Mouse (Mus musculus) testis, postnatal 10 days (tissue): ENCODE data around the gene Prkag2.

Experiments
- DNase-seq: peaks from one replicate; pipeline ENCODE4 v3.0.0; 2021; ENCODE audit warnings: low spot score

Gene Prkag2

DNA sequence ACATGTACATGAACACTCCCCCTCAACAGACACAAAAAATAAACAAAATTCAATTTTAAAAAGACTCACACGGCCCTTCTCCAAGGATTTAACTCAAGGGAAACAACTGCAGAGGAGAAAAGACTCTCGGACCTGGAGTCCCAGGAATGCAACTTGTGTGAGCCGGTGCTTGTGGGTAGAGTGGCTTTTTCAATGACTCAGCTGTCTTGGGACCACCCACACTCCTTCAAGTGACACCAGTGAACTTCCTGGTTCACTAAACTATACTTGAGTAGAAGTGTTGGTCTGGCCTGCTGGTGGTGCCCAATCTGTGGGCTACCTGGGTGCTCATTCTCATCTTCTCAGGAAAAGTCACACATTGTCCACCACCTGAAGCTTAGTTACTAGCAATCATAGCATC is 53.7 kb downstream of the Prkag2 start:
- DNase-seq = no peak

- no peak for DNase-seq
Observed at GRCm38 (mm10) chr5:25044007-25044406, 56.4 kb downstream of the Prkag2 start.

GRCm38 (mm10) chr5:25041947-25042346 is 58.5 kb downstream of the Prkag2 start:
- DNase-seq = no peak

GRCm38 (mm10) chr5:25041307-25041706 is 59.1 kb downstream of the Prkag2 start:
- peak; percentile 79 for DNase-seq

GRCm38 (mm10) chr5:25040903-25041302 is 59.5 kb downstream of the Prkag2 start:
- no peak for DNase-seq

- no peak for DNase-seq
Observed at GRCm38 (mm10) chr5:25038827-25039226, 61.6 kb downstream of the Prkag2 start.

GRCm38 (mm10) chr5:25035391-25035790 is 65.1 kb downstream of the Prkag2 start:
- no peak for DNase-seq

DNA sequence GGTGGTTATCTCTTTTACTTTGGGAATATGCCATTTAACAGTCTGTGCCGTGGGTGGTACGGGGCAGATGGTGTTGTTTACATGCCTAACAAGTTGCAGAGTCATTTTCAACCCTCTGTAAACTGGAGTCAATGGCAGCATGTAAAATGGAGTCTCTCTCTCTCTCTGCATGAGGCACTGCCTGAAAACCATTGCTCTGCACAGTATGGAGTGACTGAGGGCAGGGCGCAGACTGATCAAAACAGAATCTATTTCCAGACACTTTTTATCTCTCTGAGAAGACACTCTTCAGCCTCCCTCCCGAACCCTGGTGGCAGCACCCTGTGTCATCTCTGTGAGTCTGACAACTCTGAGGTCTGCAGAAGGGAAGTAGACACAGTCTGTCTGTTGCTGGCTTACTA is 69.0 kb downstream of the Prkag2 start:
- no peak for DNase-seq

DNA sequence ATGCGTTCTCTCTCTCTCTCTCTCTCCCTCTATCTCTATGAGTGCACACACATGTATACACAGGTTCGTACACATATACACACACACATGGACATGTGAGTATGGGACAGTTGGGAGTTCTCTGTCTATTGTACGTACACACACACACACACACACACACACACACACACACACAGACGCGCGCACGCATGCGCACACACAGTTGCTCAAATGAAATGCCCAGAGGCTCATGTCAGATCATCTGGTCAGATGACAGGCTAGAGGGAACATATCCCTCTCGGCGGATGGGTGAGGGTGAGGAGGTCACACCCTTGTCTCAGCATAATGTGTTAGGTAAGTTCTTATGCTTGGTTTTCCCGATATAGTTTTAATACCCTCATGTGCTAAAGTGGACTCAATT is 69.4 kb downstream of the Prkag2 start:
- no peak for DNase-seq

DNA sequence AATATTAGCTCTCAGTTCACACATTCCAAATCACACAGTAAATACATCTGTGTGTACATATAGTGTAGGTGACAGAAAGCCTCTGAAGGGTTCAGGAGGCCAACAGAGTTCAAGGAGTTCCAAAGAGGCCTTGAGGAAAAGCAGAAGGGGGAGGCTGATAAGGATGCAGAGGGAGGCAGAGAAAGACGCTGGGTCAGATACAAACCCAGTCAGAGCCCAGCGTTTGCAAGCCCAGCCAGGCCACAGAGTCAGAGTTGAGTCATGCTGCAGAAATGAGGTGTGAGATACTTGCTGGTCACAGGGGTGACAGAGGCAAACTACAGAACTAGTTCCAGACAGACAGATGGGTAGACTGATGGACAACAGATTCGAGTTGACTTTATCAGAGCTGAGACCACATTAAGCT is 70.2 kb downstream of the Prkag2 start:
- DNase-seq = no peak

GRCm38 (mm10) chr5:25027673-25028072 is 72.8 kb downstream of the Prkag2 start:
- DNase-seq = no peak

GRCm38 (mm10) chr5:25025309-25026019 is 75.0 kb downstream of the Prkag2 start:
- peak; percentile 64 for DNase-seq

DNA sequence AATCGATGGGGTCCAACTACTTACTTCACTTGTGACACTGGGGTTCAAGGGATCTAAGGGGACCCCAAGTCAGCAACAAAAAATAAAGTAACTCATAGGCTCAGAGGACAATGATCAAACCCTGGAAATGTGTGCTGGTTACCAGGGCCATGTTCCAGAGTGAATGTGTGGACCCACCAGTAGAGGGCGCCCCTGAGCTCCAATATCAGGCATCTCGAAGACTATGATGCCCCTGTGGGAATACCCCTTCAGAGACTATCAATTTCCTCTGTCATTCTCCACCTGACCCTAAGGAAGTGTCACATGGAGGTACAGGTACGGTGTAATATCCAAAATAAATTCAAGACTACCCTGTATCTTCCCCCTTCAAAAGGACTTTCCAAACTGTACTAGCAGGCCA is 77.5 kb downstream of the Prkag2 start:
- DNase-seq = peak; percentile 69

DNA sequence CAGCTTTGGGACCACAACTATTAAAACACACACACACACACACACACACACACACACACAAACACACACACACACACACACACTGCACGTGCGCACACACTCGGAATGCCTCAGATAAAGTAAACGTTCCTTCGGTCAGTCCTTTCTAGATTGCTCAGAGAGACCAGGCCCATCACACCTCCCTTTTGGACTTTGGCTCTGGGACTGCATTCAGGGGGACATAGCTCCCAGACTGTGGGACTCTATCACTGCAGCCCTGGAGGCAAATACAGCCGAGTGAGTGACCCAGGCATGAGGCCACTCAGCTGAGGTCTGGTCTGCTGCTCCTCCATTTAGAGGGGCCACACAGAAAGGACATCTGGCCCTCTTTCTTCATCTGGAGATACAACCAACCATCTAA is 81.2 kb downstream of the Prkag2 start:
- no peak for DNase-seq

GRCm38 (mm10) chr5:25012134-25012533 is 88.3 kb downstream of the Prkag2 start:
- no peak for DNase-seq

GRCm38 (mm10) chr5:25011019-25011485 is 89.4 kb downstream of the Prkag2 start:
- DNase-seq = peak; percentile 85

- peak; percentile 97 for DNase-seq
Observed at GRCm38 (mm10) chr5:25010438-25010892, 90.0 kb downstream of the Prkag2 start.

- DNase-seq = no peak
Observed at GRCm38 (mm10) chr5:25009770-25010169, 90.7 kb downstream of the Prkag2 start.

GRCm38 (mm10) chr5:25008966-25009365 is 91.5 kb downstream of the Prkag2 start:
- DNase-seq = no peak

- peak; percentile 92 for DNase-seq
Observed at GRCm38 (mm10) chr5:25006848-25007247, 93.6 kb downstream of the Prkag2 start.

DNA sequence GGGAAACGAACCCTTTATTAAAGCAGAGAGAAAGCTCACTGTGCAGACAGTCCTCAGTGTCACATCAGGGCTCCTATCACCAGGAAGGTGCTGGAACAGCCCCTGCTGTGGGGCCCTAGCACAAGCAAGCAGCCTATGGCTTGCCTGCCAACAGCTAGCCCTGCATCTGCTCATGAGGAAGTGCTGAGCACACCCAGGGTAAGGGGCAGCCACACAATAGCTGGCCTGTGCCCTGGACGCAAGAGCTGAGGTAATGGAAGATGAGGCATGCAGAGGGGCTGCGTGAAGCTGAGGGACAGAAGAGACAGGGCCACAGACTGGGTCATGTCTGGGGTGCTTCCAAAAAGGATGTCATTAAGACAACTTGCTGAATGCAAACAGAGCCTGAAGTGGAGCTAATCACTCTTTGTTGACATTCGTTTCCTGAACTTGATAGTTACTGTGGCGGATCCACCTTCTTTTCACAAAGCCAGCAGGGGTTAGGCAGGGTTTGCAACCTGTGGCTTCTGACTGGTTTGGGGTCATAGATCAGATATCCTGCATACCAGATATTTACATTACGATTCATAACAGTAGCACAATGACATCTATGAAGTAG is 94.8 kb downstream of the Prkag2 start:
- DNase-seq = no peak

- DNase-seq = no peak
Observed at GRCm38 (mm10) chr5:25001391-25001794, 99.0 kb downstream of the Prkag2 start.

DNA sequence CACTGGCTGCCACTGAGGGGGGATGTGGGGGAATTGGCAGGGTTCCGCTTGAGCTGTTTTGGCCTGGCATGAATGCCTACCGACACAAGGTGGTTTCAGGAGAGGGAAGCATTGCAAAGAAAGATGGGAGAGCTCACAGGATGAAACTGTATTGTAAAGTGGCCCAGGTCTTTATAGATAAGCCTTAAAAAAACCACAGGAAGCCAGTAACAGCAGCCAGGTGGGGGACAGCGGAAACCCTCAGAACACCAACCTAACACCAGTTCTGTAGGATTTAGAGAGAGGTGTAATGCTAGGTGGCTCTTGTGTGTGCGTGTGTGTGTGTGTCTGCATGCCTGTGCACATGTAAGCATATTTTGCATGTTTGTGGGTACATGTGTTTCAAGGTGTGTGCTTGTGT is 101.1 kb downstream of the Prkag2 start:
- DNase-seq = no peak
